Mouse (Mus musculus) frontal cortex, adult (tissue): Measurements from ENCODE around the gene Ccr8.

ENCODE experiments used
- ATAC-seq: cut with Nextera tagmentation; 2 replicates; pipeline ENCODE4 v1.9.2; 2017; ENCODE audit warnings: mild to moderate bottlenecking, moderate library complexity, mixed read lengths; ENCODE audit not compliant: low TSS enrichment

The Ccr8 gene

GRCm38 (mm10) chr9:120132980-120133754 is 41.3 kb downstream of the Ccr8 start:
- no peak for ATAC-seq

GRCm38 (mm10) chr9:120133755-120134475 is 42.0 kb downstream of the Ccr8 start:
- no peak for ATAC-seq

GRCm38 (mm10) chr9:120134529-120135160 is 42.7 kb downstream of the Ccr8 start:
- no peak for ATAC-seq

DNA sequence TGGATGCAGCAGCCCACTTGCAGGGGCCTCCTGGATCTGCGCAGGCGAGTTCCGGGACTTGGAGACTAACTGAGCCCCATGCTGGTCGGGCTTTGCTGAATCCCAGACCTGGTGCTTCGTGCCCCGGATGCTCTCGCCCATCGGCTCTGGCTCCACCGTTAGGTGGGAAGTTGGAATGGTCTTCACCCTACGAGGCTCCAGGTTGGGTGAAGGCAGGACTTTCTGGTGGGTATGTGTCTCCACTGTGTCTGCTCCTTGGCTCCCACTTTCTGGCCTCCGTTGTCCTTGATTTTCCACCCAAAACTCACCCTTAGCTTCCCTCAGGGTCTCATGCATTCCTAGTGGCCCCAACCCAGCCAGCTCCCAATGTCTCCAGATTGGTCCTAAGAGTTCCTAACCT is 43.5 kb downstream of the Ccr8 start:
- ATAC-seq: no peak

- ATAC-seq: peak; percentile 94
Observed at GRCm38 (mm10) chr9:120140652-120141051, 48.7 kb downstream of the Ccr8 start.

GRCm38 (mm10) chr9:120144474-120144873 is 52.6 kb downstream of the Ccr8 start:
- ATAC-seq: peak; percentile 50; the same call in 1 of the 2 replicates
